Mouse (Mus musculus) MEL (cell line): ENCODE measurements around the gene Kin. TPM values are rescaled to one million over a fixed set of nuclear protein-coding genes. Genes with fewer than 3 reads are reported as not detected.

ENCODE experiments used
- DNase-seq: peaks from one replicate; pipeline ENCODE4 v3.0.0; 2011; ENCODE audit warnings: low read depth, low spot score
- H3K27ac ChIP-seq: 2 replicates; pipeline ENCODE4 v1.5.1; 2012; ENCODE audit warnings: low read depth, mild to moderate bottlenecking, control low read depth, low read length, moderate library complexity; ENCODE audit not compliant: control insufficient read depth
- H3K27me3 ChIP-seq, 2 experiments: fragments of 150-350 bp in 1 of 2; sonication (generic) in 1 of 2; 2 replicates each; pipeline ENCODE4 v1.6.1; 2012; ENCODE audit warnings: low read length in 2 of 2, mild to moderate bottlenecking in 2 of 2, improper control_type of control experiment in 1 of 2, moderate library complexity in 1 of 2; ENCODE audit not compliant: insufficient read depth in 2 of 2, control insufficient read depth in 1 of 2
- H3K36me3 ChIP-seq, 2 experiments: 2 replicates each; pipeline ENCODE4 v1.6.1; 2012 to 2014; ENCODE audit warnings: low read length in 2 of 2, improper control_type of control experiment in 1 of 2, inconsistent platforms in 1 of 2, mild to moderate bottlenecking in 1 of 2; ENCODE audit not compliant: insufficient read depth in 2 of 2, control insufficient read depth in 1 of 2
- H3K4me1 ChIP-seq, 2 experiments: fragments of 150-350 bp in 1 of 2; sonication (generic) in 1 of 2; 2 replicates each; pipeline ENCODE4 v1.6.1; 2012; ENCODE audit warnings: low read length in 2 of 2, improper control_type of control experiment in 1 of 2, mild to moderate bottlenecking in 1 of 2; ENCODE audit not compliant: insufficient read depth in 2 of 2, control insufficient read depth in 1 of 2
- H3K4me3 ChIP-seq, 2 experiments: fragments of 150-350 bp in 1 of 2; sonication (generic) in 1 of 2; 2 replicates each; pipeline ENCODE4 v1.5.1; 2012; ENCODE audit warnings: low read depth in 2 of 2, low read length in 2 of 2, mild to moderate bottlenecking in 2 of 2, moderate library complexity in 2 of 2, control low read depth in 1 of 2, improper control_type of control experiment in 1 of 2; ENCODE audit not compliant: control insufficient read depth in 1 of 2, insufficient read depth in 1 of 2
- H3K79me2 ChIP-seq: 2 replicates; pipeline ENCODE4 v1.6.1; 2012; ENCODE audit warnings: mild to moderate bottlenecking, low read length, moderate library complexity; ENCODE audit not compliant: control insufficient read depth, poor library complexity, insufficient read depth
- H3K9ac ChIP-seq: 2 replicates; pipeline ENCODE4 v1.6.1; 2012; ENCODE audit warnings: low read depth, mild to moderate bottlenecking, control low read depth, low read length, moderate library complexity; ENCODE audit not compliant: control insufficient read depth, poor library complexity, severe bottlenecking
- H3K9me3 ChIP-seq: fragments of 150-350 bp; sonication (generic); replicated peaks from 2 replicates; pipeline ENCODE4 v1.6.1; 2012; ENCODE audit warnings: mild to moderate bottlenecking, low read length, improper control_type of control experiment, moderate library complexity; ENCODE audit not compliant: insufficient read depth
- CHD2 ChIP-seq: IDR thresholded peaks from 2 replicates; pipeline ENCODE4 v1.6.1; 2011; ENCODE audit warnings: low read length, improper control_type of control experiment
- EP300 ChIP-seq, 2 experiments: IDR thresholded peaks; 2 replicates each; pipeline ENCODE4 v1.6.1; 2011; ENCODE audit warnings: improper control_type of control experiment in 2 of 2, low read length in 2 of 2, low read depth in 1 of 2, mild to moderate bottlenecking in 1 of 2
- MYB ChIP-seq: IDR thresholded peaks from 2 replicates; pipeline ENCODE4 v1.6.1; 2011; ENCODE audit warnings: mild to moderate bottlenecking, low read depth, low read length, improper control_type of control experiment
- USF1 ChIP-seq: IDR thresholded peaks from 2 replicates; pipeline ENCODE4 v1.6.1; 2014; ENCODE audit warnings: low read depth, mild to moderate bottlenecking, inconsistent platforms, low read length, improper control_type of control experiment, moderate library complexity
- polyA plus RNA-seq, 2 experiments: library from polyadenylated mRNA; stranded (reverse) in 1 of 2; unstranded in 1 of 2; fragments of >175 nt in 1 of 2; fragments of >200 nt in 1 of 2; gene quantifications; 2 replicates each; pipeline versions ENCODE4 v1.2.1 to v1.2.4; 2012; ENCODE audit warnings: low replicate concordance in 2 of 2, low read depth in 1 of 2; ENCODE audit not compliant: insufficient read length in 2 of 2, insufficient read depth in 1 of 2, missing spikeins in 1 of 2
- total RNA-seq: library from RNA; depleted of rRNA; stranded (reverse); fragments of 300-350 nt; gene quantifications from 2 replicates; pipeline ENCODE4 v1.2.3, GENCODE M21; 2012; rRNA removed

Kin gene
- total and polyA plus RNA-seq, 3 experiments = 25.7 to 33.5 TPM; not detected in 1

- no peak overlapping the region for H3K4me3 ChIP-seq
- no peaks in the 10 kb centered on the region for H3K36me3 ChIP-seq
- no peaks in the 10 kb centered on the region for H3K79me2 ChIP-seq
- TF ChIP-seq CHD2 = no peak
- no peak for TF ChIP-seq USF1
- TF ChIP-seq EP300 (IDR thresholded peaks at IDR 0.05; ENCODE audit: low read depth in 1 of 2, low read length in 2 of 2) = no peak
- TF ChIP-seq MYB = no peak
- TF ChIP-seq, all 39 proteins: peak for 0
- Histone ChIP-seq H3K9ac (no peak overlapping the region), H3K9me3 (no peaks in the 10 kb centered on the region), H3K4me1 (0 out of 4 replicates have a peak, but pooled peaks cover 0 to 3% of the 10 kb centered on the region in 2 experiments), H3K27ac (no peak overlapping the region), H3K27me3 (no peaks in the 10 kb centered on the region; a peak in 1 of 4 replicates)
- no peak for DNase-seq
These were observed 60.1 kb downstream of the Kin start for GRCm38 (mm10) chr2:10140456-10140855.

Other genes with a start within 250 kb of the Kin start
- not detected in 2 replicates for gene 4930412O13Rik, start 199.3 kb upstream of the Kin start, total RNA-seq
- under 1 TPM in 1 of 2 experiments, not detected in 1; 0.28 TPM for gene 4930412O13Rik, start 199.3 kb upstream of the Kin start, polyA plus RNA-seq
- 0.50 and 1.5 TPM in 2 replicates for gene 9230102O04Rik, start 191.1 kb upstream of the Kin start, total RNA-seq
- 1 to 10 TPM in 1 of 2 experiments, not detected in 1; 2.4 TPM for gene 9230102O04Rik, start 191.1 kb upstream of the Kin start, polyA plus RNA-seq
- gene Gata3, start 190.6 kb upstream of the Kin start, total RNA-seq = 0.12 and 0.46 TPM in 2 replicates
- gene Gata3, start 190.6 kb upstream of the Kin start, polyA plus RNA-seq = 1 to 10 TPM in 1 of 2 experiments, not detected in 1; 2.0 TPM
- 8.3 and 9.1 TPM in 2 replicates for gene Taf3, start 32.0 kb upstream of the Kin start, total RNA-seq
- gene Taf3, start 32.0 kb upstream of the Kin start, polyA plus RNA-seq = 10 to 100 TPM in 1 of 2 experiments, not detected in 1; 20.9 TPM
- 414 and 425 TPM in 2 replicates for gene Atp5c1, start 83 bp upstream of the Kin start, total RNA-seq
- 100 to 1,000 TPM; 280 to 381 TPM for gene Atp5c1, start 83 bp upstream of the Kin start, polyA plus RNA-seq
- gene Itih2, start 50.8 kb downstream of the Kin start, total RNA-seq = not detected in 2 replicates
- not detected for gene Itih2, start 50.8 kb downstream of the Kin start, polyA plus RNA-seq
- not detected in 2 replicates for gene Itih5, start 73.0 kb downstream of the Kin start, total RNA-seq
- not detected for gene Itih5, start 73.0 kb downstream of the Kin start, polyA plus RNA-seq